Mouse (Mus musculus) forebrain, embryonic 15.5 days (tissue): ENCODE results near the gene Csrnp1. TPM values are rescaled to one million over a fixed set of nuclear protein-coding genes. Genes with fewer than 3 reads are reported as not detected.
"Not testable (repeated sequence)": the region's sequence is repeated elsewhere in the genome, so short reads cannot be mapped to it uniquely, and the experiment has no call there.

Source experiments
- ATAC-seq: fragments of 200-750 bp; cut with Nextera tagmentation; replicated peaks from 2 replicates; pipeline ENCODE4 v1.8.0; 2017; ENCODE audit warnings: mild to moderate bottlenecking, moderate TSS enrichment, moderate library complexity
- H3K27ac ChIP-seq: fragments of 300-500 bp; sonication (generic); replicated peaks from 2 replicates; pipeline ENCODE4 v1.5.1; 2015; ENCODE audit warnings: mild to moderate bottlenecking, inconsistent platforms
- H3K27me3 ChIP-seq: fragments of 300-500 bp; sonication (generic); 2 replicates; pipeline ENCODE4 v1.6.1; 2015; ENCODE audit warnings: inconsistent platforms
- H3K36me3 ChIP-seq: fragments of 300-500 bp; sonication (generic); 2 replicates; pipeline ENCODE4 v1.6.1; 2015; ENCODE audit warnings: mild to moderate bottlenecking, inconsistent platforms
- H3K4me1 ChIP-seq: fragments of 300-500 bp; sonication (generic); 2 replicates; pipeline ENCODE4 v1.6.1; 2015; ENCODE audit warnings: inconsistent platforms
- H3K4me2 ChIP-seq: fragments of 300-500 bp; sonication (generic); replicated peaks from 2 replicates; pipeline ENCODE4 v1.6.1; 2015; ENCODE audit warnings: mild to moderate bottlenecking, inconsistent platforms
- H3K4me3 ChIP-seq: fragments of 300-500 bp; sonication (generic); 2 replicates; pipeline ENCODE4 v1.5.1; 2015; ENCODE audit warnings: mild to moderate bottlenecking, inconsistent platforms
- H3K9ac ChIP-seq: fragments of 300-500 bp; sonication (generic); replicated peaks from 2 replicates; pipeline ENCODE4 v1.6.1; 2015; ENCODE audit warnings: mild to moderate bottlenecking, inconsistent platforms
- H3K9me3 ChIP-seq: fragments of 300-500 bp; sonication (generic); 2 replicates; pipeline ENCODE4 v1.6.1; 2016; ENCODE audit warnings: inconsistent platforms
- WGBS: fragments of 180-500 bp; shearing (Covaris S2); methylation state at CpG from one replicate; pipeline ENCODE4 v1.1.7; 2015; ENCODE audit warnings: mixed read lengths; 5-methylcytosine and 5-hydroxymethylcytosine counted together
- polyA plus RNA-seq: library from polyadenylated mRNA; unstranded; fragments of >200 nt; fragmentation: Nextera tagmentation; extraction: Ambion mirVana; gene quantifications from 2 replicates; pipeline ENCODE4 v1.2.1, GENCODE M21; 2015

The Csrnp1 gene
- polyA plus RNA-seq, 1 experiment from 2014 or later: 2.0 TPM

DNA sequence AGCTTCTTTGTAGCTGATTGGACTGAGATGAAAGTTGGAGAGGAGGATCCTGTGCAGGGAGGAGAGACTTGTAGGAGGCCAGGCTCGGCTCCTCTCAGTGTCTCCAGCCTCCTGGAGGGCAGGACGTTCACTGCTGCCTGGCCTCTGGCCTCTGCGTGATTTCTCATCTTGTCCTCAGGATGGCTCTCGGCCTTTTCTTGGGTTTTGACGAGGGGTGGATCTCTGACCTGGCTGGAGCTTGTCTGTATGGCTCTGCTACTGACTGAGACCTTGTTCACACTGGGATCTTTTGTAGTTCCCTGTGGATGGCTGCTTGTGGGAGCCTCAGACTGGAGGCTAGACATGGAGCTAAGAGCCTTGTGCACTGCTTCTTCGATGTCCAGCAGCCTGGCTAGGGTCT is 30.4 kb upstream of the Csrnp1 start:
- H3K27me3 ChIP-seq: no peaks in the 10 kb centered on the region
- no peak overlapping the region for H3K27ac ChIP-seq
- no peak for ATAC-seq
- no peak overlapping the region for H3K4me2 ChIP-seq
- WGBS: 79% methylated on average over 6 of the region's 6 CpGs
- no peaks in the 10 kb centered on the region for H3K9me3 ChIP-seq
- H3K36me3 ChIP-seq: no peaks in the 10 kb centered on the region
- H3K9ac ChIP-seq: no peak overlapping the region
- no peak overlapping the region for H3K4me3 ChIP-seq
- peaks cover 11% of the 10 kb centered on the region for H3K4me1 ChIP-seq

DNA sequence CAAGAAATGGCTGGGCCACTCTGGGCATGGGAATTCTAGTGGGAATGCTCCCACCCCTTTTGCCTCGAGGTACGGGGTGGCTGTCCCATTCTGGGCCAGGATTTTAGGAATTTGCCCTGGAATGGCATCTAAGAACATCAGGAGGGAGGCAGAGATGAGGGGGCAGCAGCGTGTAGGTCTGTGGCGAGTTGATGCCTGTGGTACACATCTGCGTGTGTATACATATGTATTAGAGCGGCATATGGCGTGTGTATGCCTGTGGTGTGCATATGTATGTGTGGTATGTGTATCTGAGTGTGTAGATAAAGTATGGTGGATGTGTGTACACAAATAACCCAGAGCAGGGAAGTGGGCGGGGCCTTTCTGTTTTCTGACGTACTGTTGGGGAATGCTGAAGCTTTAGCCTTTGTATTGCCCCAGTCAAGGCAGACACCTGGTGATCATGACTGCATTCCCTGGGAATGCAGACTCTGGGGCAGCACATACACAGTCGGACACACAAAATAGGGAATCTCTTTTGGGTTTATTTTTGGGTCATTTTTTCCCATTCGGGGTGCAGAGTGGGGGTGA is 28.9 kb upstream of the Csrnp1 start:
- Histone ChIP-seq H3K4me3 (no peak overlapping the region), H3K36me3 (no peaks in the 10 kb centered on the region), H3K27ac (no peak overlapping the region), H3K4me2 (no peak overlapping the region), H3K4me1 (peaks cover 11% of the 10 kb centered on the region), H3K9ac (no peak overlapping the region), H3K9me3 (no peaks in the 10 kb centered on the region), H3K27me3 (no peaks in the 10 kb centered on the region)
- 73% methylated on average over 11 of the region's 11 CpGs for WGBS
- no peak for ATAC-seq

DNA sequence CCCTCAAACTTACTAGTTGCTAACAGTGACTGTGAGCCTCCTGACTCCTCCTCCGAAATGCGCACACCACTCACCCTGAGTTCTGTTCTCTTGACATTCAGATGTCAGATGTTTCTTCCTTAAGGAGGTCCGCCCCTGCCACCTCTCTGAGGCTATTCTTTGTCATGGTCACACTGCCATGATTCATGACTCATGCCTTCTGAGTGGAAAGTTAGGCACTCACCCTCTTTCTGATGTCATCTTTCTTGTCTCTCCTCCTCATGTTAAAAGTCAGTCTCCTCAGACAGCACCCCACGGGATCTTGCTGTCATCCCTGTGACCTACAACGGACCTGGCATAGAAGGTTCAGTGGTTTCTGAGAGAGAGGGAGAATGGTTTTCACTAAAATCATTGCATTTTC is 28.3 kb upstream of the Csrnp1 start:
- no peaks in the 10 kb centered on the region for H3K9me3 ChIP-seq
- no peaks in the 10 kb centered on the region for H3K36me3 ChIP-seq
- 89% methylated on average over 5 of the region's 5 CpGs for WGBS
- no peaks in the 10 kb centered on the region for H3K27me3 ChIP-seq
- no peak for ATAC-seq
- peaks cover 11% of the 10 kb centered on the region for H3K4me1 ChIP-seq
- no peak overlapping the region for H3K4me2 ChIP-seq
- no peak overlapping the region for H3K4me3 ChIP-seq
- H3K9ac ChIP-seq: no peak overlapping the region
- no peak overlapping the region for H3K27ac ChIP-seq

DNA sequence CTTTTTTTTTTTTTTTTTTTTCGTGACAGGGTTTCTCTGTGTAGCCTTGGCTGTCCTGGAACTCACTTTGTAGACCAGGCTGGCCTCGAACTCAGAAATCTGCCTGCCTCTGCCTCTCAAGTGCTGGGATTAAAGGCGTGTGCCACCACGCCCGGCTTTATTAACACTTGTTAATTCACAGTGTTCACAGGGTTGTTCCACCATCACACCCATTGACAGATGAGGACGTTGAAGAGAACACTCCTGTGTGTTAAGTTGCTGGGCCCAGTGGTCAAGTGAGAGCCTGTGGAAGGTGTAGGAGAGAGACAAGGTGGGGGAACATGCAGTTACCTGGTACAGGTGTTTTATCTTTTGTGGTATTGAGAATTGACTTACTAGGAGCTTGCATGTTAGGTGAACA is 27.7 kb upstream of the Csrnp1 start:
- H3K27me3 ChIP-seq, H3K27ac ChIP-seq, H3K9ac ChIP-seq, H3K4me3 ChIP-seq, ATAC-seq, H3K4me2 ChIP-seq, H3K36me3 ChIP-seq, H3K9me3 ChIP-seq: not testable (repeated sequence)
- peaks cover 11% of the 10 kb centered on the region for H3K4me1 ChIP-seq
- 85% methylated on average over 6 of the region's 6 CpGs for WGBS

DNA sequence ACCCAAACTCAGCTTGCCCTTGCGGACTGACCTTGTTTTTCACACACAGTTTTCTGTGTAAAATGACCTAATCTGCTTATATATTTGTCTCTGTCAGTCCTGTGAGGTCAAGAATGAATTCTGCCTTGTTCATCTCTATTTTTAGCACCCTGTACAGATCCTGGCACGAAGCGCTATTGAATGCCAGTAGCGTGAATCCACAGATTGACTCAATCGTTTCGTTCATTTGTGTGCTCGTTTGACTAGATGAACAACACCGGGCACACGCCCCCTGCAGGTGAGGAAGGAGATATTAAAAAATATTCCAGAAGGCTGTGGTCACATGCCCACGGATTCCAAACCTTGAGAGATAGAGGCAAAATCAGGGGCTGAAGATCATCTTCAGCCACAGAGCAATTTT is 27.1 kb upstream of the Csrnp1 start:
- ATAC-seq: peak; percentile 77
- 2% methylated on average over 10 of the region's 10 CpGs for WGBS
- H3K4me2 ChIP-seq: peak overlapping the region; percentile 75
- H3K27me3 ChIP-seq: no peaks in the 10 kb centered on the region
- peak overlapping the region; percentile 90 for H3K27ac ChIP-seq
- H3K4me1 ChIP-seq: peaks cover 11% of the 10 kb centered on the region
- peak overlapping the region; percentile 45 for H3K4me3 ChIP-seq
- no peaks in the 10 kb centered on the region for H3K36me3 ChIP-seq
- H3K9ac ChIP-seq: peak overlapping the region; percentile 37
- H3K9me3 ChIP-seq: no peaks in the 10 kb centered on the region

DNA sequence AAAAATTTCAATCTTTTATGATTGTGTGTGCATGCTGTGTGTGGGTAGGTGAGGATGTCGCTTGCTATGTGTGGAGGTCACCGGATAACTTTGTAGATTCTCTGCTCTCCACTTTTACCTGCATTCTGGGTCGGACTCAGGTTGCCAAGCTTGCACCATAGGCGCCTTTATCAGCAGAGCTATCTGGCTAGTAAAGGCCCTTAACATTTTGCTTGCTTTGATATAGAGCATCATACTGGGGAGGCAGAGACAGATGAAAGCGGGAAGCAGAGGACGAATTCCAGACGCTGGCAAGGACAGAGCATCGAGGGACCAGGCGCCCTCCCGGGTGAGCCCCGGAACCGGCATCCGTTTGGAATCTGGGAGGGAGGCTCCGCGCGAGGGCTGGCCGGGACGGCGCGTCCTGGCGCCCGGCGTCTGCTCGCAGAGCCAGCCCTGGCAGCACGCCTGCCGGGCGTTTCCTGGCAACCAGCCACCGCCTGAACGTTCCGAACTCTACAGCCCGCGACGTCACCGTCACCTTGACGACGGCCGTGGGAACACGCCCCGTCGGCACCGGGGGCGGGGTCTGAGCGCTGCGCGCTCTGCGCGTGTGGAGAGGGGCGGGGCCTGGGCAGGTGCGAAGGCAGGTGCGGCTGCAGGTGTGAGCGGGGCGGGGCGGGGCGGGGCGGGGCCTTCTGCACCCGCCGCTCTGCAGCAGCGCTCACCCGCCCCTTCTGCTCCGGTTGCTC is 26.5 kb upstream of the Csrnp1 start:
- H3K36me3 ChIP-seq: no peaks in the 10 kb centered on the region
- no peaks in the 10 kb centered on the region for H3K9me3 ChIP-seq
- 2% methylated on average over 49 of the region's 60 CpGs for WGBS
- peak; percentile 93 for ATAC-seq
- peak overlapping the region; percentile 90 for H3K27ac ChIP-seq
- peak overlapping the region; percentile 46 for H3K9ac ChIP-seq
- H3K27me3 ChIP-seq: no peaks in the 10 kb centered on the region
- H3K4me1 ChIP-seq: peaks cover 11% of the 10 kb centered on the region
- H3K4me2 ChIP-seq: peak overlapping the region; percentile 75
- peak overlapping the region; percentile 45 for H3K4me3 ChIP-seq

DNA sequence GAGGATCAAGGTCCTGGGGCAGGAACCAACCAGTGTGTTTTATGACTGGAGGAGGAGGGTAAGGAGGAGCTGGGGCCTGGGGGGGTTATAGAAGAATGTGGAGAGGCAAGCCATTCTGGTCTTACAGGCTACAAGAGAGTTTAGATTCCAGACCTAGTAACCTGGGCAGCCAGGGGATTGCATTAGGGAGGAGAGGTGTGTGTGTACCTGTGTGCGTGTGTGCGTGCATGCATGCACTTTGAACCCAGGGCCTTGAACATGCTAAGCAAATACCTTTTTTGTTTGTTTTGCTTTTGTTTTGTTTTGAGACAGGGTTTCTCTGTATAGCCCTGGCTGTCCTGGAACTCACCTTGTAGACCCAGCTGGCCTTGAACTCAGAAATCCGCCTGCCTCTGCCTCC is 25.4 kb upstream of the Csrnp1 start:
- H3K4me3 ChIP-seq: no peak overlapping the region
- ATAC-seq: no peak
- H3K4me2 ChIP-seq: no peak overlapping the region
- H3K27ac ChIP-seq: no peak overlapping the region
- H3K9ac ChIP-seq: no peak overlapping the region
- no peaks in the 10 kb centered on the region for H3K36me3 ChIP-seq
- peaks cover 11% of the 10 kb centered on the region for H3K4me1 ChIP-seq
- no peaks in the 10 kb centered on the region for H3K27me3 ChIP-seq
- WGBS: 97% methylated on average over 3 of the region's 3 CpGs
- no peaks in the 10 kb centered on the region for H3K9me3 ChIP-seq

DNA sequence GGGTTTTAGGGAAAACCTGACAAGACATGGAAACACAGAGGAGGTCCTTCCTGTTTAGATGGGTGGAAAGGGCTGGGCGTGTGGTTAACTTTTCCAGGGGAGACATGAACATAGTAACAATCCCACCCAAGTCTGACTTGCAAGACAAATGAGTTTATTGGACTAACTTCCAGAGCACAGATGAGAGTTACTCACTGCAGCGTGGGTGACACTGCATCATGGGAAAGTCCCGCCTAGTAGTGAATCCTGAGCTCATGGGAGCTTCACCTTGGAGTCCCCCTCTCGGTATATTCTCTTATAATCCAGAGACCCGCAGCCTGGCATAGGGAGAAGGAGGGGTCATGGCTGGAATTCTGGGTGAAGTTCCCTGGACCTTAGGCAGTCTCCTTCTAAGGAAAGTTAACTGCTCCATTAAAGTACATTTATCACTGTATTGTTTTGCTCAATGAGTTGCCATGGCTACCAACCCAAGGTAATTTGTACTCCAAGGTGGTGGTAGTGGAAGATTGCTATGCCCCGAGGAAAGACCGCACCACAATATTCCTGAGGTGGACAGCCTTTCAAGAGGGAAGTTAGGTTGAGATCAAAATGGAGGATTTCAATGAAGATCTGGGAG is 24.9 kb upstream of the Csrnp1 start:
- Histone ChIP-seq H3K9me3 (no peaks in the 10 kb centered on the region), H3K27me3 (no peaks in the 10 kb centered on the region), H3K36me3 (no peaks in the 10 kb centered on the region), H3K4me3 (no peak overlapping the region), H3K9ac (no peak overlapping the region), H3K4me1 (peaks cover 12% of the 10 kb centered on the region), H3K4me2 (no peak overlapping the region), H3K27ac (no peak overlapping the region)
- WGBS: 82% methylated on average over 7 of the region's 7 CpGs
- no peak for ATAC-seq

DNA sequence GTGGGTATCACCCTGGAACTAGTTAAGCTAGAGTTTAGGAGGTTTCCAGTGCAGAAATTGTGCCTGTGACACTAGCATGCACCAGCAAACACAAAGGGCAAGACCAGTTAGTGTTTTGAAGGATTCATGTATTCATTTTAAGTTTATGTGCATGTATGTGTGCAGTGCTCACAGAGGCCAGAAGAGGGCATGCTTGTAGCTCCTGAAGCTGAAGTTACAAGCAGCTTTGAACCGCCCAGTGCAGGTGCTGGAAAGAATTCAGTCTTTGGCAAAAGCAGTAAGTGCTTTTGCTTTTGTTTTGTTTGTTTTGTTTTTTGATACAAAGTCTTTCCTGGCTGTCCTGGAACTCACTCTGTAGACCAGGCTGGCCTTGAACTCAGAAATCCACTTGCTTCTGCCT is 23.4 kb upstream of the Csrnp1 start:
- Histone ChIP-seq H3K4me3 (no peak overlapping the region), H3K9ac (no peak overlapping the region), H3K9me3 (no peaks in the 10 kb centered on the region), H3K4me1 (peaks cover 16% of the 10 kb centered on the region), H3K27ac (no peak overlapping the region), H3K36me3 (no peaks in the 10 kb centered on the region), H3K4me2 (no peak overlapping the region), H3K27me3 (no peaks in the 10 kb centered on the region)
- no peak for ATAC-seq
- whole genome bisulfite sequencing: 89% methylated on average over 1 of the region's 1 CpGs

DNA sequence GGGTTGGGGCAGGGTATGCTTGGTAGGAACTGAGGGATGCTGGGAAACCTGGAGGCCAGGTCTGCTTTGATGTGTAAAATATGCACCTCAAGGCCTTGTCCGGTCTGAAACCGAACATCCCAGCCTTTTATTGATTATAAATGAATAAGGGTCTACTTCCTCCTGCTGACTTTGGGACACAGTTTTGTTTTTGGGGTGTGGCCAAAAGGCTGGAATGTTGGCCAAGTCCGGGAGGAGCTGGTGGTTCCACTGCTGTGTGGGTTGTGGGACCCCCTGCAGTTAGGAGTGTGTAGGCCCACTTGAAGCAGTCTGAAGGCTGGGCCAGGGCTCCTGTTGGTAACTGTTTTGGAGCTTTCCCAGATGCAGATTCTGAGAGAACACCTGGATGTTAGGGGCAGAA is 21.5 kb upstream of the Csrnp1 start:
- Histone ChIP-seq H3K4me2 (no peak overlapping the region), H3K4me1 (peaks cover 19% of the 10 kb centered on the region), H3K4me3 (no peak overlapping the region), H3K36me3 (no peaks in the 10 kb centered on the region), H3K27ac (no peak overlapping the region), H3K9ac (no peak overlapping the region), H3K9me3 (no peaks in the 10 kb centered on the region), H3K27me3 (no peaks in the 10 kb centered on the region)
- 77% methylated on average over 3 of the region's 3 CpGs for WGBS
- no peak for ATAC-seq

DNA sequence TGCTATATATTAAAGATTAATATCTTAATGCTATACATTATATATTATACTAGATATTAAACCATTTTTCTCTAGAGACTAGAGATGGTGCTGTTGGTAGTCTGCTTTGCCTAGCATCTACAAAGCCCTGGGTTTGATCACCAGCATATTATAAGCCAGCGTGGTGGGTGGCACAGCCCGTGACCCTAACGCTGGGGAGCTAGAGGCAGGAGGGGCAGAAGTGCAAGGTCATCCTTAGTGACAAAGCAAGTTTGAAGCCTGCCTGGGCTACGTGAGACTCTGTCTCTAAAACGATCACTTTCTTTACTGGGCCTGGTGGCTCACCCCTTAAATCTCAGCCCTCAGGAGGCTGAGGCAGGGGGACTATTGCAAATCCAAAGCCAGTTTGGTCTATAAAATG is 18.4 kb upstream of the Csrnp1 start:
- WGBS: 82% methylated on average over 5 of the region's 5 CpGs
- Histone ChIP-seq H3K4me1 (peaks cover 13% of the 10 kb centered on the region), H3K27ac (no peak overlapping the region), H3K9ac (no peak overlapping the region), H3K27me3 (no peaks in the 10 kb centered on the region), H3K9me3 (no peaks in the 10 kb centered on the region), H3K36me3 (no peaks in the 10 kb centered on the region), H3K4me3 (no peak overlapping the region), H3K4me2 (no peak overlapping the region)
- ATAC-seq: no peak

DNA sequence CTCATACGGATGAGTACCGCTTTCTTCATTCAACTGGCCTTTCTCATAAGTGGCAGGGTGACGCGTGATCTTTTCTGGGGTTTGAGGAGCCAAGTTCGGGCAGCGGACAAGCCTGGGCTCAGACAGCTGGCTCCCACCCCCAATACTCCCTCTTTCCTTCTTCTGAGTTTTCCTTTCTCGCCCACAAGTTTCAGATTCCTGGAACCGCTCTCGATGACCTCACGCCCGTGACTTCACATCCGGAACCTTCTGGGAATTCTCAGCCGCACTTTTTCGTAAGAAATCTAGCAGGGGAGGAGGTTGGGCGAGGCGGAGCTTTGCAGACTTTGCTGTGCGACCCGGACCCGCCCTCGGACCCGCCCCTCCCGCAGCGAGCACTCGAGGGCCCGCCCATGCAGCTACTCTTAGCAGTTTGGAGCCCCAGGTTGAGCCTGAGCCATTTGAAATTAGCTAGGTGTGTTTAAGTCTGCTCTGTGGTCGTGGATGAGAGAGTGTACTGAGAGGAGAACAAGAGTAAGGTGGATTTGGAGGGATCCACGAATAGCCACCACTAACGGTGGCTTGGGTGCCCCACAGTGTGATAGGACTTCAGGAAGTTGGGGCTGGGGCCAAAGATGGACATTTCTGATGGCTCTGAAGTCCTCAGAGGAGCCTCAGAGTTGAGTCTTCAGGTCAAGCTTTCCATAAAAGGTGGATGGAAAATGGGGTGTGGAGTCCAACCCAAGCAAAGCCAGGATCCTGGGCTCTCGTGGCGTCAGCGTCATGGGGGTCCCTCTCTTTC is 17.7 kb upstream of the Csrnp1 start:
- 10% methylated on average over 31 of the region's 31 CpGs for WGBS
- Histone ChIP-seq H3K9ac (peak overlapping the region; percentile 13), H3K27ac (no peak overlapping the region)

More for the DNA sequence above, 17.7 kb upstream of the Csrnp1 start:
- Histone ChIP-seq H3K9me3 (no peaks in the 10 kb centered on the region), H3K36me3 (no peaks in the 10 kb centered on the region), H3K4me1 (peaks cover 13% of the 10 kb centered on the region), H3K4me3 (peak overlapping the region; percentile 34), H3K27me3 (no peaks in the 10 kb centered on the region), H3K4me2 (peak overlapping the region; percentile 55)
- ATAC-seq: peak; percentile 55
